21 mouse cellular contexts compared by ENCODE assay signal in the genomic region with DNA sequence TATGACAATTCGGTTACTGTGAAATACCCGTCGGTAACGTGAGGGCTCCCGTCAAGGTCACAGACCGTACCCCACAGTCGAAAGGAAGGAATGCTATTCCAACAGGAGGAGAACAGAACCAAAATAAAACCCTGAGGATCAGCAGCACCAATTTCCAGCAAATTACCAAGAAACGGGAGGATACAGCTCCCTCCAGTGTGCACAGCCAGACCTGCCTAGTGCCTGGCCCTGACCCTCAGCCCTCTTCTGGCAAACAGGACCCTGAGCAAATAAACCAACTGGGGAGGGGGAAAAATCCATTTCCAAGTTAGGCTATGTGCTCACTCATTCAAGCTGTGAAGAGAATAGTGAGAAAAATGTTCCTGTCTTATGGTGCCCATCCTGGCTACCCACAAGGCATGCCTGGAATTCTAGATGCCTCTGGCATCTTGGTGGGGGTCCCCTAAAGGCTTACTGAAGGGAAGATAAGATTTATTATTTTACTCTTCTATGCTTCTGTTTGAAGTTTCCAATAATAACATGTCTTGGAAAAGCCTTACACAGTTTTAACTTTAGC. TPM values are rescaled to one million over a fixed set of nuclear protein-coding genes. Genes with fewer than 3 reads are reported as not detected.
DNase-seq lines count a peak whose midpoint lies in the region; ATAC-seq and TF ChIP-seq lines count a peak whose summit lies in the region.
"Had no signal": no experiment of that assay in that cellular context is flagged by ENCODE, and none has a peak within 500 bp of the region (broad histone marks: within the 10 kb centered on the region; RNA-seq: fewer than 3 reads in every experiment).

No protein-coding gene starts in this region.

- H3K4me2 ChIP-seq in liver, embryonic 11.5 days = 0 out of 2 replicates have a peak overlapping the region, but pooled peaks have one; percentile 17
- H3K4me2 ChIP-seq in liver, embryonic 12.5 days = no peak overlapping the region
- H3K4me2 ChIP-seq in limb, embryonic 15.5 days = 0 out of 2 replicates have a peak overlapping the region, but pooled peaks have one; percentile 2
- H3K4me2 ChIP-seq: embryonic facial prominence, embryonic 12.5 days; hindbrain, embryonic 13.5 days; midbrain, embryonic 15.5 days; stomach, embryonic 15.5 days had no signal

- H3K4me1 ChIP-seq in kidney, adult 2 months (ENCODE audit: control insufficient read depth, insufficient read depth, low read length) = peaks cover 16% of the 10 kb centered on the region; the same call in 1 of the 2 replicates
- H3K4me1 ChIP-seq in liver, embryonic 11.5 days (replicated peaks; ENCODE audit: control insufficient read depth, insufficient read depth, low read length) = no peaks in the 10 kb centered on the region
- no peaks in the 10 kb centered on the region for H3K4me1 ChIP-seq in liver, embryonic 12.5 days
- H3K4me1 ChIP-seq in limb, embryonic 15.5 days = no peaks in the 10 kb centered on the region
- H3K4me1 ChIP-seq: embryonic facial prominence, embryonic 12.5 days; hindbrain, embryonic 13.5 days; midbrain, embryonic 15.5 days; stomach, embryonic 15.5 days had no signal

- ATAC-seq in liver, embryonic 11.5 days (replicated peaks; ENCODE audit: low FRiP score) = no peak
- ATAC-seq in liver, embryonic 12.5 days = no peak
- ATAC-seq in Patski = peak; percentile 93
- ATAC-seq in limb, embryonic 15.5 days (ENCODE audit: insufficient number of reproducible peaks, low FRiP score, low TSS enrichment, low read depth) = no peak
- no peak for ATAC-seq in CD4-positive, CD25-positive, alpha-beta regulatory T cell, adult 4 months
- ATAC-seq: forebrain, embryonic 14.5 days; inflammation-experienced regulatory T-cells, adult 6 months; midbrain, embryonic 15.5 days had no signal

- peak; percentile 20 for DNase-seq in kidney, adult 2 months
- no peak for DNase-seq in kidney, postnatal 25 days
- DNase-seq in liver, embryonic 11.5 days (ENCODE audit: low spot score) = no peak
- no peak for DNase-seq in Patski (ENCODE audit: low read depth, low spot score)
- no peak for DNase-seq in left cerebral cortex, postnatal 36 days (ENCODE audit: low spot score in 2 of 2)
- DNase-seq: adrenal gland, postnatal 10 days; cerebellum, adult 9-10 months; gastrocnemius, postnatal 36 days; right cerebral cortex, postnatal 25 days; thymus, adult 2 months had no signal

- H3K4me3 ChIP-seq in kidney, adult 2 months (ENCODE audit: insufficient read depth, low read depth, low read length) = no peak overlapping the region
- no peak overlapping the region for H3K4me3 ChIP-seq in liver, embryonic 11.5 days (ENCODE audit: low read depth, low read length)
- H3K4me3 ChIP-seq in liver, embryonic 12.5 days = no peak overlapping the region
- no peak overlapping the region for H3K4me3 ChIP-seq in limb, embryonic 15.5 days
- H3K4me3 ChIP-seq: embryonic facial prominence, embryonic 12.5 days; erythroblast, embryonic 14.5 days; heart, embryonic 10.5 days; hindbrain, embryonic 13.5 days; midbrain, embryonic 15.5 days; stomach, embryonic 15.5 days had no signal

- POLR2A ChIA-PET in Patski (lab: Charles Lee) = interaction anchor here (1.1 kb wide), 1 partner anchor 148 kb away, joined by 3 read pairs; no protein-coding TSS in a partner anchor

- no peak overlapping the region for H3K9ac ChIP-seq in liver, embryonic 11.5 days (ENCODE audit: low read depth, low read length)
- no peak overlapping the region for H3K9ac ChIP-seq in liver, embryonic 12.5 days
- H3K9ac ChIP-seq in limb, embryonic 15.5 days = no peak overlapping the region
- H3K9ac ChIP-seq: embryonic facial prominence, embryonic 12.5 days; hindbrain, embryonic 13.5 days; midbrain, embryonic 15.5 days; stomach, embryonic 15.5 days had no signal

- no peaks in the 10 kb centered on the region for H3K36me3 ChIP-seq in kidney, adult 2 months (ENCODE audit: control insufficient read depth, insufficient read depth, low read length)
- H3K36me3 ChIP-seq in liver, embryonic 11.5 days (ENCODE audit: control insufficient read depth, insufficient read depth, low read length) = no peaks in the 10 kb centered on the region
- no peaks in the 10 kb centered on the region for H3K36me3 ChIP-seq in liver, embryonic 12.5 days
- H3K36me3 ChIP-seq in limb, embryonic 15.5 days = no peaks in the 10 kb centered on the region
- H3K36me3 ChIP-seq: embryonic facial prominence, embryonic 12.5 days; heart, embryonic 10.5 days; hindbrain, embryonic 13.5 days; midbrain, embryonic 15.5 days; stomach, embryonic 15.5 days had no signal

- peak overlapping the region; percentile 78 for H3K27ac ChIP-seq in kidney, adult 2 months (ENCODE audit: insufficient read depth, low read depth, low read length)
- peak overlapping the region; percentile 38; the same call in 1 of the 2 replicates for H3K27ac ChIP-seq in liver, embryonic 11.5 days (ENCODE audit: low read depth, low read length)
- no peak overlapping the region for H3K27ac ChIP-seq in liver, embryonic 12.5 days
- H3K27ac ChIP-seq in limb, embryonic 15.5 days = no peak overlapping the region
- H3K27ac ChIP-seq: embryonic facial prominence, embryonic 12.5 days; heart, embryonic 10.5 days; hindbrain, embryonic 13.5 days; midbrain, embryonic 15.5 days; stomach, embryonic 15.5 days had no signal

- H3K27me3 ChIP-seq in kidney, adult 2 months (replicated peaks; ENCODE audit: control insufficient read depth, insufficient read depth, low read length) = no peaks in the 10 kb centered on the region
- no peaks in the 10 kb centered on the region for H3K27me3 ChIP-seq in liver, embryonic 11.5 days (replicated peaks; ENCODE audit: control insufficient read depth, insufficient read depth, low read length)
- H3K27me3 ChIP-seq in liver, embryonic 12.5 days (replicated peaks) = no peaks in the 10 kb centered on the region
- no peaks in the 10 kb centered on the region for H3K27me3 ChIP-seq in Patski
- H3K27me3 ChIP-seq in limb, embryonic 15.5 days = no peaks in the 10 kb centered on the region
- H3K27me3 ChIP-seq: embryonic facial prominence, embryonic 12.5 days; hindbrain, embryonic 13.5 days; midbrain, embryonic 15.5 days; stomach, embryonic 15.5 days had no signal

- intact Hi-C loops in left cerebral cortex, postnatal 36 days (cut with DNase I) = no loop called here

- in situ Hi-C loops in Patski (cut with MboI; ENCODE audit: low pct_unique_long_range_greater_than_20kb) = no loop called here

- CTCF ChIA-PET in Patski (lab: Charles Lee) = interaction anchor here (1.4 kb wide), 1 partner anchor 16 kb away, joined by 3 read pairs; the partner anchor contains the start of gene Zbed3

- 23% methylated on average over 8 of the region's 8 CpGs for WGBS in kidney, adult 2 months
- WGBS in liver, embryonic 11.5 days = 74% methylated on average over 8 of the region's 8 CpGs
- WGBS in liver, embryonic 12.5 days (ENCODE audit: insufficient replicate concordance) = 71% methylated on average over 8 of the region's 8 CpGs
- 53% methylated on average over 8 of the region's 8 CpGs for WGBS in limb, embryonic 15.5 days

- TF ChIP-seq POLR2A in kidney, adult 2 months (IDR thresholded peaks at IDR 0.05; ENCODE audit: low read depth, low read length) = no peak

- TF ChIP-seq CTCF in kidney, adult 2 months (conservative IDR thresholded peaks at IDR 0.05; ENCODE audit: insufficient read depth, insufficient read length, low read depth, low read length) = no peak; the same call in 1 of the 2 replicates
- peak; percentile 57 for TF ChIP-seq CTCF in Patski (IDR thresholded peaks at IDR 0.05)

- no peaks in the 10 kb centered on the region for H3K9me3 ChIP-seq in liver, embryonic 11.5 days (ENCODE audit: control insufficient read depth, low read length)
- no peaks in the 10 kb centered on the region for H3K9me3 ChIP-seq in liver, embryonic 12.5 days (replicated peaks)
- H3K9me3 ChIP-seq in limb, embryonic 15.5 days = no peaks in the 10 kb centered on the region
- H3K9me3 ChIP-seq: embryonic facial prominence, embryonic 12.5 days; heart, embryonic 10.5 days; hindbrain, embryonic 13.5 days; midbrain, embryonic 15.5 days; stomach, embryonic 15.5 days had no signal

RNA-seq across cellular contexts. Expression of gene Zbed3, which starts 16.2 kb away (rescaled TPM):
- 44.7 and 46.1 TPM in 2 replicates for polyA plus RNA-seq in kidney, adult 2 months (2012; rRNA removed)
- polyA plus RNA-seq in liver, embryonic 11.5 days (2014; fragmentation: Nextera tagmentation; extraction: Ambion mirVana) = 30.9 and 32.1 TPM in 2 replicates
- 13.2 and 14.4 TPM in 2 replicates for polyA plus RNA-seq in liver, embryonic 12.5 days (2016; fragmentation: Nextera tagmentation; extraction: Ambion mirVana)
- polyA plus RNA-seq in Patski (2021) = 47.2 TPM
- polyA plus RNA-seq in limb, embryonic 15.5 days (2015; fragmentation: Nextera tagmentation; extraction: Ambion mirVana) = 58.9 and 59.9 TPM in 2 replicates
- polyA plus RNA-seq in CD4-positive, CD25-positive, alpha-beta regulatory T cell, adult 4 months (2017; shearing (Covaris generic)) = 1 to 10 TPM in 1 of 2 experiments, under 1 TPM in 1; 0.62 to 1.1 TPM
- total RNA-seq in left cerebral cortex, postnatal 36 days (2021) = 10 to 100 TPM; 14.0 to 19.2 TPM

RNA-seq across cellular contexts. Expression of gene Pde8b, which starts 57.0 kb away (rescaled TPM):
- polyA plus RNA-seq in kidney, adult 2 months (2012; rRNA removed) = 10.1 TPM in 2 replicates
- polyA plus RNA-seq in liver, embryonic 11.5 days (2014; fragmentation: Nextera tagmentation; extraction: Ambion mirVana) = 0.73 and 1.4 TPM in 2 replicates
- 0.52 and 0.66 TPM in 2 replicates for polyA plus RNA-seq in liver, embryonic 12.5 days (2016; fragmentation: Nextera tagmentation; extraction: Ambion mirVana)
- polyA plus RNA-seq in Patski (2021) = 1.2 TPM
- 1.5 and 1.9 TPM in 2 replicates for polyA plus RNA-seq in limb, embryonic 15.5 days (2015; fragmentation: Nextera tagmentation; extraction: Ambion mirVana)
- polyA plus RNA-seq in CD4-positive, CD25-positive, alpha-beta regulatory T cell, adult 4 months (2017; shearing (Covaris generic)) = 1 to 10 TPM in 1 of 2 experiments, under 1 TPM in 1; 0.74 to 1.8 TPM
- total RNA-seq in left cerebral cortex, postnatal 36 days (2021) = 100 to 1,000 TPM; 138 to 151 TPM

Comparison
In these comparisons a context has a peak if more than half of its experiments do, and no peak if none do; other contexts are left out.
1. H3K27ac ChIP-seq: peak in kidney, adult 2 months (single experiment) and liver, embryonic 11.5 days (single experiment); none in liver, embryonic 12.5 days (single experiment) and limb, embryonic 15.5 days (single experiment).